Mouse (Mus musculus) ES-E14 (cell line): ENCODE data around the gene Rcsd1. TPM values are rescaled to one million over a fixed set of nuclear protein-coding genes. Genes with fewer than 3 reads are reported as not detected.

Source experiments
- DNase-seq: peaks from one replicate; pipeline ENCODE4 v3.0.0-alpha.2; 2013; ENCODE audit warnings: low read depth, low spot score
- H3K27ac ChIP-seq: 2 replicates; pipeline ENCODE4 v1.5.1; 2012; ENCODE audit warnings: low read depth, mild to moderate bottlenecking, low read length, moderate library complexity, mixed read lengths; ENCODE audit not compliant: poor library complexity, insufficient read depth, severe bottlenecking
- H3K36me3 ChIP-seq: 2 replicates; pipeline ENCODE4 v1.6.1; 2012; ENCODE audit warnings: mild to moderate bottlenecking, low read length, moderate library complexity, mixed read lengths; ENCODE audit not compliant: control insufficient read depth, poor library complexity, insufficient read depth, severe bottlenecking
- H3K4me1 ChIP-seq, 2 experiments: fragments of 150-350 bp in 1 of 2; sonication (generic) in 1 of 2; 2 replicates each; pipeline ENCODE4 v1.6.1; 2012; ENCODE audit warnings: low read length in 2 of 2, mild to moderate bottlenecking in 1 of 2, mixed read lengths in 1 of 2; ENCODE audit not compliant: control insufficient read depth in 2 of 2, insufficient read depth in 2 of 2, poor library complexity in 1 of 2
- H3K4me3 ChIP-seq, 2 experiments: fragments of 150-350 bp in 1 of 2; sonication (generic) in 1 of 2; 2 replicates each; pipeline ENCODE4 v1.5.1; 2012; ENCODE audit warnings: low read length in 2 of 2, low read depth in 1 of 2, mild to moderate bottlenecking in 1 of 2, mixed read lengths in 1 of 2; ENCODE audit not compliant: insufficient read depth in 1 of 2, poor library complexity in 1 of 2, severe bottlenecking in 1 of 2
- H3K9ac ChIP-seq: 2 replicates; pipeline ENCODE4 v1.6.1; 2012; ENCODE audit warnings: low read depth, mild to moderate bottlenecking, low read length, mixed read lengths; ENCODE audit not compliant: poor library complexity, insufficient read depth, severe bottlenecking
- H3K9me3 ChIP-seq: fragments of 150-350 bp; sonication (generic); 2 replicates; pipeline ENCODE4 v1.6.1; 2012; ENCODE audit warnings: low read depth, mild to moderate bottlenecking, low read length; ENCODE audit not compliant: control insufficient read depth, insufficient read depth
- CHD2 ChIP-seq: IDR thresholded peaks from 2 replicates; pipeline ENCODE4 v1.6.1; 2014; ENCODE audit warnings: mild to moderate bottlenecking, low read depth, low read length, inconsistent platforms
- HCFC1 ChIP-seq: IDR thresholded peaks from 2 replicates; pipeline ENCODE4 v1.6.1; 2012; ENCODE audit warnings: low read length, inconsistent platforms, borderline replicate concordance; ENCODE audit not compliant: insufficient read depth
- MAFK ChIP-seq: IDR thresholded peaks from 2 replicates; pipeline ENCODE4 v1.6.1; 2014; ENCODE audit warnings: mild to moderate bottlenecking, low read depth, low read length, inconsistent platforms; ENCODE audit not compliant: insufficient read depth
- ZC3H11A ChIP-seq: IDR thresholded peaks from 2 replicates; pipeline ENCODE4 v1.6.1; 2012; ENCODE audit warnings: low read depth, mild to moderate bottlenecking, inconsistent platforms, low read length, borderline replicate concordance
- ZNF384 ChIP-seq: IDR thresholded peaks from 2 replicates; pipeline ENCODE4 v1.6.1; 2012; ENCODE audit warnings: low read depth, low read length, inconsistent platforms
- in situ Hi-C, 2 experiments: fragments of 600-800 bp; cut with MboI; formaldehyde crosslinking; loops; one replicate each; pipeline ENCODE4 v1.15.1; 2025; ENCODE audit warnings: low sequenced_read_pairs in 2 of 2, inconsistent platforms in 1 of 2; ENCODE audit not compliant: unreplicated experiment in 2 of 2
- total RNA-seq: library from RNA; depleted of rRNA; stranded (reverse); fragments of 300-350 nt; gene quantifications from 2 replicates; pipeline ENCODE4 v1.2.3, GENCODE M21; 2012

The Rcsd1 gene
- total RNA-seq, 1 experiment: 5.4 TPM

DNA sequence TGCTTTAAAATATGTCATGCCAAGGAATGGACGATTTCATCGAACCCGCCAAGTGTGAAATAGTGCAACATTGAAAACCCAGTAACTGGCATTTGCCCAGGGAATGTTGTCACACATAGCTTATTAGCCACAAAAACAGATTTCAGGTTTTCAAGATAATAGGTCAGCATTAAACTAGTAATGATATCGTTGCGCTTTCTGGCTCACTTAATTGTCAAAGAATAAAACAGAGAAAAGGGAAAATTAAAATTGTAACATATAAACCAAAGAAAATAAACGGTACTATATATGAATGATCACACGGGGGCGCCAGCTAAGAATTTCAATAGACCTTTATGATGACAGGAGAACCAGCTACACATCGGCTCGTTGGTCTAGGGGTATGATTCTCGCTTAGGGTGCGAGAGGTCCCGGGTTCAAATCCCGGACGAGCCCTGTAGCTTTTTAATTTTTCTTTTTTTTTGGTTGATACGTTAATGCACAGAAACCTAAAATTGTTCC, 68.2 kb downstream of the Rcsd1 start:
- Histone ChIP-seq H3K27ac (no peak overlapping the region), H3K9me3 (no peaks in the 10 kb centered on the region), H3K4me1 (peaks cover 0 to under 1% of the 10 kb centered on the region in 2 experiments; a peak in 2 of 4 replicates), H3K9ac (peak overlapping the region; percentile 95; the same call in 1 of the 2 replicates), H3K4me3 (peak overlapping the region; percentile 57 to 81), H3K36me3 (no peaks in the 10 kb centered on the region)
- in situ Hi-C loops: no loop called here
- no peak for TF ChIP-seq CHD2
- 0 out of 2 replicates have a peak, but pooled peaks have one; percentile 66 for TF ChIP-seq ZNF384
- TF ChIP-seq MAFK: peak; percentile 88
- peak; percentile 69 for DNase-seq

- Histone ChIP-seq H3K27ac (no peak overlapping the region), H3K36me3 (no peaks in the 10 kb centered on the region), H3K4me1 (peaks cover 0 to 7% of the 10 kb centered on the region in 2 experiments), H3K9me3 (no peaks in the 10 kb centered on the region), H3K9ac (no peak overlapping the region), H3K4me3 (no peak overlapping the region)
- DNase-seq: no peak
- in situ Hi-C loops: no loop called here
- TF ChIP-seq HCFC1: no peak
- no peak for TF ChIP-seq MAFK
- no peak for TF ChIP-seq CHD2
- TF ChIP-seq ZNF384: no peak
- no peak for TF ChIP-seq ZC3H11A
These were observed 73.3 kb downstream of the Rcsd1 start for GRCm38 (mm10) chr1:165636289-165636688.

DNA sequence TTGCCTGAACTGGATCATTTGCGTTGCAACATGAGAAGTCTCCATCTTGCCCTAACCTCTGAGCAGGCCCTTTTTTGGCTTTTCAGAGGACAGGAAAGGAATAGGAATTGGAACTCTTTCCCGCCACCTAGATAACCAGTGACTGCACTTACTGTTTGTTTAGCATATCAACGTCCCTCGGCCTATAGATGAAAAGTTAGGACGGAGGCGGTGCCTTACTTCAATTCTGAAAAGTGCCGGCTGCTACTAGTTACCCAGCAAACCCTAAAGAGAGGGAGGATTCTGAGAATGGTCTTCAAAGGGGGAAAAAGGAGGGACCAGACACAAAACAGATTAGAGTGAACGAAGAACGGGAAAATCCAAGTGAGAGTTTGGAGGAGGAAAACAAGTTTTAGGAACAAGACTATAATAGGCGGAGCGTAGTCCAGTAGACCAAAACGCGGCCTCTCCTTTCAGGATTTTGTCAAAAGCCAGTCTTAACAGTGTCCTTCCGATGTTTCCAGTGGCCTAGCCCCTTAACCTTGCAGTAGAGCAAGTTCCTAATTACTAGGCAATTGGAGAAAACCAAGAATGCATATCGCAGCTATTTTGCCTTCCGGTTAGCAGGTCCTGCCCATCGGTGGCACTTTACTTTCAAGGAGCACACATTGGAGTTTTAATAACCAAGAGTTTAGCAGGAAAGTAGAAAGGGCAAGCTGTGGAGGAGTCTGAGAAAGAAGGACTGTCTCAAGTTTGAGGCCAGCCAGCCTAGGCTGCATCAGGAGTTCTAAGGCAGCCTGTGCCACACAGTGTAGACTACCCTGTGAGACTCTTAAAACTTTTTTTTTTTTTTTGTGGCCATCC, 74.3 kb downstream of the Rcsd1 start:
- Histone ChIP-seq H3K4me1 (peaks cover 0 to 7% of the 10 kb centered on the region in 2 experiments), H3K9ac (peak overlapping the region; percentile 67; the same call in 1 of the 2 replicates), H3K27ac (peak overlapping the region; percentile 59; the same call in 1 of the 2 replicates), H3K9me3 (no peaks in the 10 kb centered on the region), H3K36me3 (no peaks in the 10 kb centered on the region), H3K4me3 (peak overlapping the region; percentile 66)
- DNase-seq: no peak
- in situ Hi-C loops: no loop called here
- TF ChIP-seq ZC3H11A (no peak), ZNF384 (0 out of 2 replicates have a peak, but pooled peaks have one; percentile 20), CHD2 (no peak), HCFC1 (no peak), MAFK (no peak)

DNA sequence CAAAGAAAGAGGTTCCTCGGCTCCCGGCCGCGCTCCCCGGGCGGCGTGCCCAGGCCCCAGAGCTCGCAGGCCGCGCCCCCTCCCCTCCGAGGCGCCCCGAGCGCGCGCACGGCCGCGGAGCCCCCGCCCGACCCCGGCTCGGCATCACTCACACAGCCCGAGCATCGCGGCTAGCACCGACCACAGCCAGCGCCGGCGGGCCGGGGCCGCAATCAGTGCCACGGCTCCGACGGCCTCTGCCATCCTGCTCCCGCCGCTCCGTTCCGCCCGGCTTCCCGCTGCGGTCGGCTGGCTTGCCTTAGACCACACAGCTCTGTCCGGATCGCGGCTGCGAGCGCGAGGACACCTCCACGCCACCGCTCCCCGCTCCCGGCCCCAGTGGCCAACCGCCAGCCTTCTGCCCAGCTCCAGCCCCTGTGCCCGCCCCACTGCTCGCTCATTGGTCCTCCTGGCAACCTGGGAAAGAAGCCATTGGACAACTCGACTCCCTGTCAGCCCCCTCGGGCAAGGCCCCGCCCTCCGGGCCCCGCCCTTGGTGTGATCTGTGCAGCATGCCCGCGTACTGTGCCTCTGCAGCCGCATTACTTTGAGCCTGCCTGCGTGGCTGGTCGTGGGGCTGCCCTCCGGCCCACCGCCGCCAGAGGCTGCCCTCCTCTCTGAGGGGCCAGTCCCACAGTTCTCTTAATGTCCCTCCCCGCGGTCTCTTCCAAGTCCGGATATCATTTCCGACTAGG, 75.2 kb downstream of the Rcsd1 start, which contains the start of gene Mpzl1:
TSS of gene Mpzl1 (minus strand) at position 388 of the 734 bp plus-strand sequence.
- in situ Hi-C loops: no loop called here
- TF ChIP-seq ZC3H11A: no peak
- no peak for TF ChIP-seq ZNF384
- TF ChIP-seq HCFC1: 0 out of 2 replicates have a peak, but pooled peaks have one; percentile 57
- TF ChIP-seq CHD2: peak; percentile 79
- no peak for TF ChIP-seq MAFK
- H3K9me3 ChIP-seq: no peaks in the 10 kb centered on the region
- H3K4me3 ChIP-seq: peak within 1 kb of the TSS; percentile 90 to 95
- no peaks in the 10 kb centered on the region for H3K36me3 ChIP-seq
- H3K4me1 ChIP-seq: peaks cover 2 to 13% of the 10 kb centered on the region in 2 experiments
- peak; percentile 97 for DNase-seq
- peak within 1 kb of the TSS; percentile 61 for H3K27ac ChIP-seq
- peak within 1 kb of the TSS; percentile 90 for H3K9ac ChIP-seq
